In the genomic region with DNA sequence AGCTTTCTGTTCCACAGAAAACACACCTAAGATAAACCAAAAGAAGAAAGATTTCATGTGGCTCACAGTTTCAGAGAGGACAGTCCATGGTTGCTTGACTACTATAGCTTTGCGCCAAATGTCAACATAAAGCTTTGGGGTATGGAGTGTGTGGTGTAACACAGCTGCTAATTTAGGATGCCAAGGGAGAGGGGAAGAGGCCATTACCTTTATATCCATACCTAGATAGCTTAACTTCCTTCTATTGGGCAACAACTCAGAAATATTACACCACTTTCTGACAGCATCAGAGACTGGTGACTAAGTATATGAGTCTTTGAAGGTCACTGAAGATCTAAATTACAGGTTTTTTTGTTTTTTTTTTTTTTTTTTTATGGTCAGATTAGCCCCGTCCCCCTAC, we compare ENCODE assay signal across 17 mouse cellular contexts.
DNase-seq lines count a peak whose midpoint lies in the region; ATAC-seq and TF ChIP-seq lines count a peak whose summit lies in the region.
"Had no signal": no experiment of that assay in that cellular context is flagged by ENCODE, and none has a peak within 500 bp of the region (broad histone marks: within the 10 kb centered on the region; RNA-seq: fewer than 3 reads in every experiment).

No protein-coding gene starts in this region.

- DNase-seq in natural killer cell, adult 2 months (ENCODE audit: low spot score in 2 of 2), result no peak
- DNase-seq: adrenal gland, adult 2 months; adrenal gland, postnatal 10 days; adrenal gland, postnatal 25 days; cerebellum, adult 11 months; cerebellum, adult 2 months; cerebellum, adult 9-10 months; cerebellum, postnatal 10 days; cerebellum, postnatal 25 days had no signal

- no peak overlapping the region for H3K4me2 ChIP-seq in intestine, postnatal 0 days (replicated peaks; ENCODE audit: low read depth)
- no peak overlapping the region for H3K4me2 ChIP-seq in intestine, embryonic 16.5 days (ENCODE audit: low read depth, low read length)
- H3K4me2 ChIP-seq in forebrain, embryonic 12.5 days, result no peak overlapping the region
- H3K4me2 ChIP-seq: embryonic facial prominence, embryonic 12.5 days had no signal

- H3K9me3 ChIP-seq in intestine, postnatal 0 days (ENCODE audit: control insufficient read depth), result no peaks in the 10 kb centered on the region
- H3K9me3 ChIP-seq in intestine, embryonic 16.5 days (ENCODE audit: control insufficient read depth, low read length), result no peaks in the 10 kb centered on the region
- H3K9me3 ChIP-seq in forebrain, embryonic 12.5 days, result no peaks in the 10 kb centered on the region
- H3K9me3 ChIP-seq: embryonic facial prominence, embryonic 10.5 days; embryonic facial prominence, embryonic 12.5 days had no signal

- no peak overlapping the region for H3K9ac ChIP-seq in intestine, postnatal 0 days (ENCODE audit: low read depth, low read length)
- H3K9ac ChIP-seq in intestine, embryonic 16.5 days (ENCODE audit: low read depth, low read length), result no peak overlapping the region
- H3K9ac ChIP-seq in forebrain, embryonic 12.5 days, result no peak overlapping the region
- H3K9ac ChIP-seq: embryonic facial prominence, embryonic 12.5 days had no signal

- no peaks in the 10 kb centered on the region for H3K4me1 ChIP-seq in intestine, postnatal 0 days (replicated peaks; ENCODE audit: control insufficient read depth, insufficient read depth, low read length)
- no peaks in the 10 kb centered on the region for H3K4me1 ChIP-seq in intestine, embryonic 16.5 days (ENCODE audit: control insufficient read depth, insufficient read depth, low read length)
- peaks cover 8% of the 10 kb centered on the region; the same call in 1 of the 2 replicates for H3K4me1 ChIP-seq in forebrain, embryonic 12.5 days

- no peak overlapping the region for H3K4me3 ChIP-seq in intestine, postnatal 0 days (ENCODE audit: low read depth, low read length)
- H3K4me3 ChIP-seq in intestine, embryonic 16.5 days (ENCODE audit: low read length), result no peak overlapping the region
- H3K4me3 ChIP-seq in forebrain, embryonic 12.5 days (replicated peaks), result no peak overlapping the region
- H3K4me3 ChIP-seq: embryonic facial prominence, embryonic 10.5 days; embryonic facial prominence, embryonic 12.5 days had no signal

- no peaks in the 10 kb centered on the region for H3K36me3 ChIP-seq in intestine, postnatal 0 days (ENCODE audit: control insufficient read depth, insufficient read depth)
- H3K36me3 ChIP-seq in intestine, embryonic 16.5 days (ENCODE audit: control insufficient read depth, insufficient read depth, low read length), result no peaks in the 10 kb centered on the region
- H3K36me3 ChIP-seq in forebrain, embryonic 12.5 days (replicated peaks), result no peaks in the 10 kb centered on the region
- H3K36me3 ChIP-seq: embryonic facial prominence, embryonic 10.5 days; embryonic facial prominence, embryonic 12.5 days had no signal

- TF ChIP-seq CTCF in intestine, postnatal 0 days (IDR thresholded peaks at IDR 0.05; ENCODE audit: low read depth), result no peak

- peak; percentile 16; the same call in 1 of the 2 replicates for ATAC-seq in intestine, postnatal 0 days
- ATAC-seq in intestine, embryonic 16.5 days, result no peak
- ATAC-seq in megakaryocyte, adult 5-6 weeks (ENCODE audit: poor library complexity, severe bottlenecking), result peak; percentile 56
- ATAC-seq in forebrain, embryonic 12.5 days (ENCODE audit: low FRiP score), result no peak
- ATAC-seq: forebrain, embryonic 14.5 days; forebrain, embryonic 16.5 days had no signal

- H3K27me3 ChIP-seq in intestine, postnatal 0 days (replicated peaks; ENCODE audit: control insufficient read depth, insufficient read depth, low read length), result no peaks in the 10 kb centered on the region
- H3K27me3 ChIP-seq in intestine, embryonic 16.5 days (replicated peaks; ENCODE audit: control insufficient read depth, insufficient read depth, low read length), result no peaks in the 10 kb centered on the region
- H3K27me3 ChIP-seq in forebrain, embryonic 12.5 days, result no peaks in the 10 kb centered on the region
- H3K27me3 ChIP-seq: embryonic facial prominence, embryonic 12.5 days had no signal

- H3K27ac ChIP-seq in intestine, postnatal 0 days (ENCODE audit: low read depth, low read length), result no peak overlapping the region
- no peak overlapping the region for H3K27ac ChIP-seq in intestine, embryonic 16.5 days (ENCODE audit: low read length)
- H3K27ac ChIP-seq in forebrain, embryonic 12.5 days, result no peak overlapping the region
- H3K27ac ChIP-seq: embryonic facial prominence, embryonic 10.5 days; embryonic facial prominence, embryonic 12.5 days had no signal

- 81% methylated on average over 2 of the region's 2 CpGs for WGBS in intestine, postnatal 0 days
- 92% methylated on average over 2 of the region's 2 CpGs for WGBS in intestine, embryonic 16.5 days
- WGBS in forebrain, embryonic 12.5 days, result 94% methylated on average over 2 of the region's 2 CpGs

Comparison
In these comparisons a context has a peak if more than half of its experiments do, and no peak if none do; other contexts are left out.
1. ATAC-seq: peak in intestine, postnatal 0 days (single experiment) and megakaryocyte, adult 5-6 weeks (single experiment); none in intestine, embryonic 16.5 days (single experiment) and forebrain, embryonic 12.5 days (single experiment).